Mouse (Mus musculus): Measurements from ENCODE around the gene Elf3. TPM values are rescaled to one million over a fixed set of nuclear protein-coding genes. Genes with fewer than 3 reads are reported as not detected.

Elf3 gene
- 9.0 and 12.2 TPM in 2 replicates for polyA plus RNA-seq (2015; fragmentation: Nextera tagmentation; extraction: Ambion mirVana)

DNA sequence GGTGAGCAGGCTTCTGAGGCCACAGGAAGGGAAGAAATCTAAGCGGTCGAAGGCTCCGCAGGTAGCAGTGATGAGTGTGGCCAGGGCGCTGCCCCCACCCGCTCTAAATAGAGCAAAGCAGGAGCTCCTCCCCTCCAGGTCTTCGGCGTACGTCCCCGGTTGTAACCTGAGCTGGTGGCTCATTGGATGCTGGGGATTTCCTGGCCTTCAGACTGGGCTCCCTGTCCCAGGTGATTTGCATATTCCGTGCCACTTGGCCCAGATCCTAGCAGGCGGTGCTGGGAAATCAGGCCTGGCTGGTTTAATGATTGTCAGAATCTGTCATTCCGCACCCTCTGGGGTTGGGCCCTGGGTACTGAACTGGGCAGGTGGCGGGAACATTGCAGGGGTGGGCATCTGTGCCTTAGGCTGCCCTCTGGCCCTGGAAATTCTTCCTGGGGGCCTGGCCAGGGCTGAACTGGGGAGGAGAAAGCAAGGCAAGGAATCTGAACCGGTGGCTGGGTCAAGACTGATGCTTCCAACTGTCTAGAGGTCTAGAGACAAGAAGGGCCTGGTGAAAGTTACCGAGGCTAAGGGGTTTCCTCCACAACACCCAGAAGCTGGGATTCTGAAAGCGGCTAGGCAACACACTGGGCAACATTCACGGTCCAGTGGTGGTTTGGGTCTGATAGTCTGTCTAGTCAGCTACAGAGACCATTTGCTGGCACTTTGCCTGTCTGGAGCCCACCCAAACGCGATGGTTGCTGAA, at the start of gene Elf3:
Gene Elf3, minus strand, starts transcription at position 189 of the 748 bp plus-strand sequence.
- no peaks in the 10 kb centered on the region for H3K9me3 ChIP-seq
- H3K36me3 ChIP-seq, result peaks cover 22% of the 10 kb centered on the region
- H3K4me3 ChIP-seq, result peak within 1 kb of the TSS; percentile 27
- ATAC-seq (ENCODE audit: insufficient number of reproducible peaks, insufficient read depth, low FRiP score, low TSS enrichment, low read depth), result peak; percentile 73
- peak within 1 kb of the TSS; percentile 41; the same call in 1 of the 2 replicates for H3K9ac ChIP-seq
- H3K4me2 ChIP-seq, result peak within 1 kb of the TSS; percentile 58
- H3K4me1 ChIP-seq, result peaks cover 15% of the 10 kb centered on the region
- H3K27ac ChIP-seq, result peak within 1 kb of the TSS; percentile 83
- H3K27me3 ChIP-seq, result no peaks in the 10 kb centered on the region
- WGBS, result 7% methylated on average over 19 of the region's 19 CpGs

DNA sequence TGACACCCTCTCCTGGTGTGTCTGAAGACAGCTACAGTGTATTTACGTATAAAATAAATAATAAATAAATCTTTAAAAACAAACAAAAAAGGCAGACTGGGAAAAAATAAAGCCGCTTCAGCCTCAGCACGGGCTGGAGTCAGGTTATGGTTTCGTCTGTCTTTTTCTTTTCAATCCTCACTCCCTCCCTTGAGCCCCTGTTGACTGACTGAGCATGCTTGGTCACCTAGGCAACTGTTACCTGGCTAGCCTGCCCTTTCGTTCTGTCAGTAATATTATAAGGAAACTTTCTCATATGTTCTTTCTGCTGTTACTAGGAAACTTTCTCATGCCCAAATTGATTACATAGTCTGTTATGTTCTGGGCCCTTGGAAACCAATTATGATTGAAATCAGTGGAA, 32.5 kb upstream of the Elf3 start:
- WGBS, result 71% methylated on average over 5 of the region's 5 CpGs
- no peak for ATAC-seq (ENCODE audit: insufficient number of reproducible peaks, insufficient read depth, low FRiP score, low TSS enrichment, low read depth)
- H3K4me2 ChIP-seq, result no peak overlapping the region

DNA sequence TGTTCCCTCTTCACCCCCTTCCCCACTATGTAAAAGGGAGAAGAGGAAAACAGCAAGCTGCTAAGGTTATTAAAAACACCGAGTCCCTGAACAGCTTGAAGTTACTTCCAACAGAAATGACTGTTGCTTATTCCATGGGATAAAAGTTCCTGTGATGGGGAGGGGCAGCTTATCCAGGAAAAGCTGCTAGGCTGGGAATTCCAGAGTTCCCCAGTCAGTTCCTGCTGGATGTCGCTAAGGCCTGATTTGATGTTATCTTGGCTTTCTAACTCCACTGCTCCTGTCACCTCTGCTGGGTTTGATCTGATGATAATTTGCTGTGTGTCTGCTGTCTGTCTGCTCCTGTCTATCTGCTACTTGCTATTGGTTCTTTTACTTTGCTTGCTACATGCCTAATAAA, 27.9 kb upstream of the Elf3 start:
- no peak overlapping the region for H3K4me3 ChIP-seq
- no peak overlapping the region for H3K9ac ChIP-seq
- H3K27me3 ChIP-seq, result no peaks in the 10 kb centered on the region
- no peaks in the 10 kb centered on the region for H3K9me3 ChIP-seq
- no peak overlapping the region for H3K4me2 ChIP-seq
- WGBS, result 58% methylated on average over 2 of the region's 2 CpGs
- H3K36me3 ChIP-seq, result no peaks in the 10 kb centered on the region
- peaks cover 20% of the 10 kb centered on the region; the same call in 1 of the 2 replicates for H3K4me1 ChIP-seq
- no peak overlapping the region for H3K27ac ChIP-seq
- no peak for ATAC-seq (ENCODE audit: insufficient number of reproducible peaks, insufficient read depth, low FRiP score, low TSS enrichment, low read depth)

More for the DNA sequence above, 32.5 kb upstream of the Elf3 start:
- no peaks in the 10 kb centered on the region for H3K27me3 ChIP-seq
- H3K4me3 ChIP-seq, result no peak overlapping the region
- 0 out of 2 replicates have a peak, but pooled peaks cover 3% of the 10 kb centered on the region for H3K4me1 ChIP-seq
- no peak overlapping the region for H3K27ac ChIP-seq
- H3K9me3 ChIP-seq, result no peaks in the 10 kb centered on the region
- no peak overlapping the region for H3K9ac ChIP-seq
- peaks cover 21% of the 10 kb centered on the region for H3K36me3 ChIP-seq

DNA sequence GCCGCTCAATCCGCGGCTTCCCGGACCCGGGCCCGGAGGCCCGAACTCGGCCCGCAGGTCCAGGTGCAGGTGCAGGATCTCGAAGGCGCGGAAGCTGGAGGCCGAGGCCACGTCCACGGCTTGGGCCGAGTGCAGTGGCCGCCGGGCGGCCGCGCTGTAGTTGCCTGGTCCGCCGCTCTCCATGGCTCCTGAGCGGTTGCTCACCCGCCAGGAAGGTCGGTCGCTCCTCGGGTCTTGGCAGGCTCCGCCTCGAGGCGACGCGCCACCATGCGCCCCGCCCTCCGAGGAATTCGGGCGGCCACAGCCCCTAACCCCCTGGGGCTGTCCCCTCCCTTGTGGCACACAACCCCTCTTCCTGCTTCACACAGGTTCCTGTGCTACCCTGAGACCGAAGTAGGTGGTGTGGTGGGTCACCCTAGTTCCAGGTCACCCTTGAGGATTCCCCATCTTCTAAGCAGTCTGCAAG, 25.5 kb upstream of the Elf3 start, which contains the start of gene Rnpep:
Gene Rnpep, minus strand, starts transcription at position 259 of the 466 bp plus-strand sequence.
- peak; percentile 74 for ATAC-seq (ENCODE audit: insufficient number of reproducible peaks, insufficient read depth, low FRiP score, low TSS enrichment, low read depth)
- under 1% methylated on average over 39 of the region's 39 CpGs for WGBS

DNA sequence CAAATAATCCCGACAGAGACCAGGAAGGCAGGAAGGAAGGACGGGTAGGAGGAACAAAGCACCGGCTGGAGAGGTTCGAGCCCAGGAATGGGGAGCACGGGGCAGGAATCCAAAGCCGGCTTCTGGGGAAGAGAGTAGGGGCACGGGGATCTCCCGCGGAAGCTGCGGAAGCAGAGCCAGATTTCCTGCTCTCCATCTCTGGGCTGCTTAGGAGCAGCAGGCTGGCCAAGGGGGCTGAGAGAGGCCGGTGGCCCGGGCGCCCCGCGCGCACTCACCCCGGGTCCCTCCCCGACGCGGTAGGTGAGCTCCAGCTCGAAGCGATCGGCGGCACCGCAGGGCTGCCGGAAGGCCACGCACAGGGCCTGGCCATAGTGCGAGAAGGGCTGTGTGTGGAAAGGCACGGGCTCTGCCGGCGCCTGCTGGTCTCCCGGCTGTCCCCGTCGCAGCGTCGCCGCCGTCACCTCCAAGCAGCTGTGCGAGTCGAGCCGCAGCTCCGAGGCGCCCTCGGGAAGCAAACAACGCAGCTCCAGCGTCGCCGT, 25.0 kb upstream of the Elf3 start:
- Histone ChIP-seq H3K27me3 (no peaks in the 10 kb centered on the region), H3K36me3 (peaks cover 16% of the 10 kb centered on the region), H3K27ac (peak overlapping the region; percentile 89), H3K4me2 (peak overlapping the region; percentile 68), H3K9me3 (no peaks in the 10 kb centered on the region), H3K9ac (peak overlapping the region; percentile 89), H3K4me3 (peak overlapping the region; percentile 73), H3K4me1 (peaks cover 19% of the 10 kb centered on the region; the same call in 1 of the 2 replicates)
- ATAC-seq (ENCODE audit: insufficient number of reproducible peaks, insufficient read depth, low FRiP score, low TSS enrichment, low read depth), result peak; percentile 62
- WGBS, result under 1% methylated on average over 46 of the region's 48 CpGs

More for the DNA sequence above, 25.5 kb upstream of the Elf3 start, which contains the start of gene Rnpep:
- peaks cover 19% of the 10 kb centered on the region; the same call in 1 of the 2 replicates for H3K4me1 ChIP-seq
- H3K4me3 ChIP-seq, result peak within 1 kb of the TSS; percentile 73
- peaks cover 11% of the 10 kb centered on the region for H3K36me3 ChIP-seq
- peak within 1 kb of the TSS; percentile 68 for H3K4me2 ChIP-seq
- peak within 1 kb of the TSS; percentile 89 for H3K27ac ChIP-seq
- H3K9ac ChIP-seq, result peak within 1 kb of the TSS; percentile 89
- no peaks in the 10 kb centered on the region for H3K27me3 ChIP-seq
- no peaks in the 10 kb centered on the region for H3K9me3 ChIP-seq

DNA sequence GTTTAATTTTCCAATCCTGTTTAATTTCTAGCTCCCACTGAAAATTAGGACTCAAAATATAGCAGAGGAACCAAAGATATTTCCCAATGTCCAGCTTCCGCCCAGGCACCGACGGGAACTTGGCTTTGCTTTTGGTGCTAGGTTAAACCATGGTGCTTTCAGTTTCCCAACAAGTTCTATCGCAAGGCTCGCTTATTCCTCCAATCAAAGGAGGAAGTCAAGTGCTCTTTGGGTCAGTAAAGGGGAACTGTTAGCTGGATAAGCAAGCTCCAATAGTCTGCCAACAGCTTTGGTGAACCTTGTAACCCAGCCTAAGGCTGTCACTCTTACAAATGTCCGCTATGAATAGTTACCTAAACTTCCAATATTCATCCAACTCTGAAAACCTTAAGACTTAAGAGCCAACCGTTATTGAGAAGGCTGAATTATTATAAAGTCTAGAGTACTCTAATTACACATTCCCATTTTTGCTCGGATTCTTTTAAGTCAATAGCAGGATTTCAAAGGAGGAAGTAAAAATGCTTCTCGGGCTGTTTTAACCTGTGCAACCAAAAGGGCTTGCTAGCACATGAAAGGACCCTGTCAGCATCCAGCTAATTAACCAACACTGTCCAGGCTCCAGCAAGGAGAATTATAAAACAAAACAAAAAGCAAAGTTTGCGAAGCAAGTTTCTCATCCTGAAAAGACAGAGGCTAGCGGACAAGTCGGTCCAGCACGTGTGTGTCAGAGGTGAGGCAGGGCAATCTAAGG, 24.3 kb upstream of the Elf3 start:
- 33% methylated on average over 13 of the region's 13 CpGs for WGBS
- peak overlapping the region; percentile 68 for H3K4me2 ChIP-seq
- peaks cover 22% of the 10 kb centered on the region for H3K36me3 ChIP-seq
- no peak for ATAC-seq (ENCODE audit: insufficient number of reproducible peaks, insufficient read depth, low FRiP score, low TSS enrichment, low read depth)
- peak overlapping the region; percentile 73 for H3K4me3 ChIP-seq
- peak overlapping the region; percentile 89 for H3K27ac ChIP-seq
- no peaks in the 10 kb centered on the region for H3K9me3 ChIP-seq
- no peaks in the 10 kb centered on the region for H3K27me3 ChIP-seq
- peaks cover 19% of the 10 kb centered on the region; the same call in 1 of the 2 replicates for H3K4me1 ChIP-seq
- peak overlapping the region; percentile 89 for H3K9ac ChIP-seq

DNA sequence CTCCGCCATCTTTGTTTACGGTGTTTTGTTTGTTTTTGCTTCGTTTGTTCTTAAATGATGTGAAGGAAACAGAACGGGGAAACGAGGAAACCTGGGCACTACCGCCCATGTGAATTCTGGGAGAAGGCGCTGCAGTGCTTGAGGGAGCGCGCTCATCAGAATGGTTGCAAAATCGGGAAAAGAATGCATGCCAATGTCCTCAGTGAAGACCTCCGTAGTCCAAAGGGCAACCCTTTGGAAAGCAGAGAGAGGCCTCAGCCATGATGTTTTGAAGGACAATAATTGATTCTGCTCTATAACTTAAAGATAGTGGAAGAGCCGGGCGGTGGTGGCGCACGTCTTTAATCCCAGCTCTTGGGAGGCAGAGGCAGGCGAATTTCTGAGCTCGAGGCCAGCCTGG, 23.5 kb upstream of the Elf3 start:
- Histone ChIP-seq H3K9me3 (no peaks in the 10 kb centered on the region), H3K27ac (no peak overlapping the region), H3K4me2 (peak overlapping the region; percentile 68; the same call in 1 of the 2 replicates), H3K27me3 (no peaks in the 10 kb centered on the region), H3K4me3 (no peak overlapping the region), H3K36me3 (peaks cover 31% of the 10 kb centered on the region), H3K4me1 (peaks cover 19% of the 10 kb centered on the region; the same call in 1 of the 2 replicates), H3K9ac (no peak overlapping the region)
- ATAC-seq (ENCODE audit: insufficient number of reproducible peaks, insufficient read depth, low FRiP score, low TSS enrichment, low read depth), result no peak
- WGBS, result 94% methylated on average over 17 of the region's 17 CpGs

DNA sequence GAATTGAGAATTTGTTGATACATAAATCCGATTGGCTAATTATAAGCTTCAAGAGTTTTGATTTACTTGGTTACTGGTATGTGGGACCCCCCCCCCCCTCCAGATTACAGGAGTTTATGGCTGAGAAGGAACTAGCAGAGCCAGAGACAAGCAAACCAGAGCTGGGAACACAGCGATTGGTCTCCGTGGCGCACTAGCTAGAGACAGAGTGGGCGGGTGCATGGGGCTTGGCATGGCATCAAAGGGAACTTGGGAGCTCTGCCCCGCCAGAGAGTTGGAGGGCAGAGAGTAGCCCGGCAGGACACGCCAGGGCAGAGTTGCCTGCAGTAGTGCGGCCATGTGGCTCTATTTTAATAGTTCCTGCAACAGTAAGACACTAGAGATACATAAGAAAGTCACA, 22.3 kb upstream of the Elf3 start:
- Histone ChIP-seq H3K4me1 (peaks cover 19% of the 10 kb centered on the region; the same call in 1 of the 2 replicates), H3K36me3 (peaks cover 41% of the 10 kb centered on the region), H3K9ac (no peak overlapping the region), H3K27me3 (no peaks in the 10 kb centered on the region), H3K4me3 (no peak overlapping the region), H3K27ac (no peak overlapping the region), H3K9me3 (no peaks in the 10 kb centered on the region), H3K4me2 (no peak overlapping the region)
- ATAC-seq (ENCODE audit: insufficient number of reproducible peaks, insufficient read depth, low FRiP score, low TSS enrichment, low read depth), result no peak
- WGBS, result 77% methylated on average over 9 of the region's 9 CpGs

DNA sequence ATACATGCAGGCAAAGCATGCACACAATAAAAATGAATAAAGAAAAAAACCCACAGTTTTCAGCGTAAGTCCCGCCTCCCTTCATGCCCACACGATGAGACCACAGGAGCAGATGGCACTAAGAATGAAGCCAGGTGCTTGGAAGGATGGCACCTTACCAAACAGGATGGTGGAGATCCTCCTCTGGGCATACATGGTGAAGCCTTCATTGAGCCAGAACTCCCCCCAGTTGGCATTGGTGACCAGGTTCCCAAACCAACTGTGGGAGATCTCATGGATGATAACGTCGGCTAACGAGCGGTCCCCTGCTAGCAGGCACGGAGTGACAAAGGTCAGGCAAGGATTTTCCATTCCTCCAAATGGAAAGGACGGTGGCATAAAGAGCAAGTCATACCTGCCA, 13.0 kb upstream of the Elf3 start:
- Histone ChIP-seq H3K4me1 (no peaks in the 10 kb centered on the region), H3K27me3 (no peaks in the 10 kb centered on the region), H3K27ac (no peak overlapping the region), H3K4me3 (no peak overlapping the region), H3K9me3 (no peaks in the 10 kb centered on the region), H3K36me3 (peaks cover 78% of the 10 kb centered on the region), H3K9ac (no peak overlapping the region), H3K4me2 (no peak overlapping the region)
- WGBS, result 88% methylated on average over 9 of the region's 9 CpGs
- ATAC-seq (ENCODE audit: insufficient number of reproducible peaks, insufficient read depth, low FRiP score, low TSS enrichment, low read depth), result no peak

DNA sequence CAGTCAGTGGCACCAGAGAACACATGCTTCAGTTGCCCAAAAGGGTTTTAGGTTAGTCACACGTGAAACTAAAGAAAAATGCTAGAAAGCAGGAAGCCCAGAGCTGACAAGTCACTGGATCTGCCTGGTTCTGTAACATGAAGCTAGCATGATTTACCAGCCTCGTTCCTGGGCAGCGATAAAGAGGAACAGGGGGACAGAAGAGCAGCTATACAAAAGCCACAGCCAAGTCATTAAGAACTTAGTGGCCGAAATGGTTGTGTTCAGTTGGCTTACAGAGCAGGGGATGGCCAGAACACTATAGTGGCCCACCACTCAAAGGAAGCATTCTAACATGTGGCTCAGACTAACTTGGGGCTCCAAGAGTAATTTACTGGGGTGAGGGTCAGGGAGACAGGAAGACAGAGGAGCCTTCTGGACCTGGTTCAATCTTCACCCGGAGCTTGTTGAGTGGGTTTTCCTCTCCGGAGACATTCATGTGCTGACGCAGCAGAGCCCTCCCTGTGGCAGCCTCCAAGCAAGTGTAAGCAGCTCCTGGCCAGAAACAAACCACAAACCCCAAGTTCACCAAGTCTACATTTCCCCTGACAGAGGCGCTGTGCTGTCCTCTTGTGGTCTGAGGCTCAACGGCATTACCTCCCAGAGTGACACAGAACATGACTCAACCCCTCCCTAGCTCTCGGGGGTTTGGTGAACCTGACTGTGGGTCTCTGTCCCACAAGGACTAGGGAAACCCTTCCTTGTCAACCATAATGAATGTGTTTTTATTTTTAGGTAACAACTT, 9.5 kb upstream of the Elf3 start:
- Histone ChIP-seq H3K9me3 (no peaks in the 10 kb centered on the region), H3K9ac (no peak overlapping the region), H3K27ac (no peak overlapping the region), H3K4me1 (no peaks in the 10 kb centered on the region), H3K27me3 (no peaks in the 10 kb centered on the region), H3K4me3 (no peak overlapping the region), H3K36me3 (peaks cover 88% of the 10 kb centered on the region), H3K4me2 (no peak overlapping the region)
- WGBS, result 84% methylated on average over 10 of the region's 10 CpGs
- no peak for ATAC-seq (ENCODE audit: insufficient number of reproducible peaks, insufficient read depth, low FRiP score, low TSS enrichment, low read depth)

DNA sequence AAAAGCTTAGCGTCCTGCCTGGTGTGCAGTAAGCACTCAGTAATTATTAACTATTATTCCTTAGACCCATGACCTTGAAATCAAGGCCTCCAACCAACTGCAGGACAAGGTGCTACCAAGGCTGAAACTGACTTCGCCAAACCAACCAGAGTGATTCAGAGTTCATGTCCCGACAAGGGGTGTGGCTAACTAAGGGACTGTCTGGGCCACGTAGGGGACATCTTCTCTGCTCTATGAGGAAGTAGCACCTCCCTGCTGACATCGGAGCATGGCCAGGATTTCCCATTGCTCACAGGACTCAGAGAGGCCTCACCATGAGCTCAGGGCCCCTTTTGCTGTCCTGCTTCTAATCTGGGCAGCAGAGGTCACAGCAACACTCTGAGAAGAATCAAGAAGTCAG, 7.5 kb upstream of the Elf3 start:
- Histone ChIP-seq H3K4me2 (no peak overlapping the region), H3K27me3 (no peaks in the 10 kb centered on the region), H3K4me1 (no peaks in the 10 kb centered on the region), H3K4me3 (no peak overlapping the region), H3K9ac (no peak overlapping the region), H3K27ac (no peak overlapping the region), H3K9me3 (no peaks in the 10 kb centered on the region), H3K36me3 (peaks cover 85% of the 10 kb centered on the region)
- no peak for ATAC-seq (ENCODE audit: insufficient number of reproducible peaks, insufficient read depth, low FRiP score, low TSS enrichment, low read depth)
- WGBS, result 88% methylated on average over 5 of the region's 5 CpGs

Measured in embryonic facial prominence, embryonic 13.5 days (tissue).